Mouse (Mus musculus) MEL (cell line): ENCODE measurements around the gene Spata25. TPM values are rescaled to one million over a fixed set of nuclear protein-coding genes. Genes with fewer than 3 reads are reported as not detected.
A peak's percentile ranks its signal among the peaks of the same experiment; 100 is the strongest.

Experiments used
- DNase-seq: peaks from one replicate; pipeline ENCODE4 v3.0.0; 2011; ENCODE audit warnings: low read depth, low spot score
- H3K27ac ChIP-seq: 2 replicates; pipeline ENCODE4 v1.5.1; 2012; ENCODE audit warnings: low read depth, mild to moderate bottlenecking, control low read depth, low read length, moderate library complexity; ENCODE audit not compliant: control insufficient read depth
- H3K27me3 ChIP-seq, 2 experiments: fragments of 150-350 bp in 1 of 2; sonication (generic) in 1 of 2; 2 replicates each; pipeline ENCODE4 v1.6.1; 2012; ENCODE audit warnings: low read length in 2 of 2, mild to moderate bottlenecking in 2 of 2, improper control_type of control experiment in 1 of 2, moderate library complexity in 1 of 2; ENCODE audit not compliant: insufficient read depth in 2 of 2, control insufficient read depth in 1 of 2
- H3K36me3 ChIP-seq, 2 experiments: 2 replicates each; pipeline ENCODE4 v1.6.1; 2012 to 2014; ENCODE audit warnings: low read length in 2 of 2, improper control_type of control experiment in 1 of 2, inconsistent platforms in 1 of 2, mild to moderate bottlenecking in 1 of 2; ENCODE audit not compliant: insufficient read depth in 2 of 2, control insufficient read depth in 1 of 2
- H3K4me1 ChIP-seq, 2 experiments: fragments of 150-350 bp in 1 of 2; sonication (generic) in 1 of 2; 2 replicates each; pipeline ENCODE4 v1.6.1; 2012; ENCODE audit warnings: low read length in 2 of 2, improper control_type of control experiment in 1 of 2, mild to moderate bottlenecking in 1 of 2; ENCODE audit not compliant: insufficient read depth in 2 of 2, control insufficient read depth in 1 of 2
- H3K4me3 ChIP-seq, 2 experiments: fragments of 150-350 bp in 1 of 2; sonication (generic) in 1 of 2; 2 replicates each; pipeline ENCODE4 v1.5.1; 2012; ENCODE audit warnings: low read depth in 2 of 2, low read length in 2 of 2, mild to moderate bottlenecking in 2 of 2, moderate library complexity in 2 of 2, control low read depth in 1 of 2, improper control_type of control experiment in 1 of 2; ENCODE audit not compliant: control insufficient read depth in 1 of 2, insufficient read depth in 1 of 2
- H3K79me2 ChIP-seq: 2 replicates; pipeline ENCODE4 v1.6.1; 2012; ENCODE audit warnings: mild to moderate bottlenecking, low read length, moderate library complexity; ENCODE audit not compliant: control insufficient read depth, poor library complexity, insufficient read depth
- H3K9ac ChIP-seq: 2 replicates; pipeline ENCODE4 v1.6.1; 2012; ENCODE audit warnings: low read depth, mild to moderate bottlenecking, control low read depth, low read length, moderate library complexity; ENCODE audit not compliant: control insufficient read depth, poor library complexity, severe bottlenecking
- H3K9me3 ChIP-seq: fragments of 150-350 bp; sonication (generic); replicated peaks from 2 replicates; pipeline ENCODE4 v1.6.1; 2012; ENCODE audit warnings: mild to moderate bottlenecking, low read length, improper control_type of control experiment, moderate library complexity; ENCODE audit not compliant: insufficient read depth
- BHLHE40 ChIP-seq: IDR thresholded peaks from 2 replicates; pipeline ENCODE4 v1.6.1; 2012; ENCODE audit warnings: low read depth, mild to moderate bottlenecking, inconsistent platforms, low read length, improper control_type of control experiment, borderline replicate concordance
- CTCF ChIP-seq, 3 experiments: IDR thresholded peaks in 2 of 3; conservative IDR thresholded peaks in 1 of 3; 2 replicates each; pipeline ENCODE4 v1.5.1; 2011 to 2012; ENCODE audit warnings: low read length in 3 of 3, low read depth in 2 of 3, mild to moderate bottlenecking in 2 of 3, improper control_type of control experiment in 1 of 3, inconsistent platforms in 1 of 3, mixed read lengths in 1 of 3, moderate library complexity in 1 of 3; ENCODE audit not compliant: control insufficient read depth in 1 of 3, insufficient read depth in 1 of 3, poor library complexity in 1 of 3, severe bottlenecking in 1 of 3
- E2F4 ChIP-seq: IDR thresholded peaks from 2 replicates; pipeline ENCODE4 v1.6.1; 2011; ENCODE audit warnings: low read depth, low read length, improper control_type of control experiment, borderline replicate concordance
- EP300 ChIP-seq, 2 experiments: IDR thresholded peaks; 2 replicates each; pipeline ENCODE4 v1.6.1; 2011; ENCODE audit warnings: improper control_type of control experiment in 2 of 2, low read length in 2 of 2, low read depth in 1 of 2, mild to moderate bottlenecking in 1 of 2
- ETS1 ChIP-seq: IDR thresholded peaks from 2 replicates; pipeline ENCODE4 v1.6.1; 2012; ENCODE audit warnings: low read depth, mild to moderate bottlenecking, inconsistent platforms, low read length, improper control_type of control experiment, moderate library complexity
- GATA1 ChIP-seq: IDR thresholded peaks from 2 replicates; pipeline ENCODE4 v1.6.1; 2011; ENCODE audit warnings: low read depth, low read length, improper control_type of control experiment
- HCFC1 ChIP-seq: IDR thresholded peaks from 2 replicates; pipeline ENCODE4 v1.6.1; 2012; ENCODE audit warnings: low read depth, mild to moderate bottlenecking, inconsistent platforms, low read length, improper control_type of control experiment, moderate library complexity
- JUND ChIP-seq: IDR thresholded peaks from 2 replicates; pipeline ENCODE4 v1.6.1; 2011; ENCODE audit warnings: low read depth, mild to moderate bottlenecking, improper control_type of control experiment, low read length
- KAT2A ChIP-seq: conservative IDR thresholded peaks from 2 replicates; pipeline ENCODE4 v1.6.1; 2012; ENCODE audit warnings: low read depth, low read length, improper control_type of control experiment, inconsistent platforms
- MAFK ChIP-seq: IDR thresholded peaks from 2 replicates; pipeline ENCODE4 v1.6.1; 2011; ENCODE audit warnings: low read depth, mild to moderate bottlenecking, low read length, improper control_type of control experiment, borderline replicate concordance
- MXI1 ChIP-seq: IDR thresholded peaks from 2 replicates; pipeline ENCODE4 v1.6.1; 2011; ENCODE audit warnings: mild to moderate bottlenecking, low read depth, low read length, improper control_type of control experiment
- MYC ChIP-seq: IDR thresholded peaks from 2 replicates; pipeline ENCODE4 v1.6.1; 2011; ENCODE audit warnings: low read depth, mild to moderate bottlenecking, low read length, improper control_type of control experiment, moderate library complexity
- NRF1 ChIP-seq: IDR thresholded peaks from 2 replicates; pipeline ENCODE4 v1.6.1; 2014; ENCODE audit warnings: low read depth, mild to moderate bottlenecking, inconsistent platforms, low read length, improper control_type of control experiment, moderate library complexity; ENCODE audit not compliant: poor library complexity, insufficient read depth, severe bottlenecking
- POLR2AphosphoS5 ChIP-seq: IDR thresholded peaks from 2 replicates; pipeline ENCODE4 v1.6.1; 2012; ENCODE audit warnings: low read depth, borderline replicate concordance, mild to moderate bottlenecking, inconsistent platforms, low read length, moderate library complexity, mixed read lengths
- RAD21 ChIP-seq: IDR thresholded peaks from 2 replicates; pipeline ENCODE4 v1.6.1; 2011; ENCODE audit warnings: mild to moderate bottlenecking, low read depth, low read length, improper control_type of control experiment
- RCOR1 ChIP-seq: IDR thresholded peaks from 2 replicates; pipeline ENCODE4 v1.6.1; 2012; ENCODE audit warnings: low read depth, mild to moderate bottlenecking, inconsistent platforms, low read length, improper control_type of control experiment
- SIN3A ChIP-seq: IDR thresholded peaks from 2 replicates; pipeline ENCODE4 v1.6.1; 2012; ENCODE audit warnings: low read length, improper control_type of control experiment, inconsistent platforms
- SMC3 ChIP-seq: IDR thresholded peaks from 2 replicates; pipeline ENCODE4 v1.6.1; 2011; ENCODE audit warnings: low read depth, low read length, improper control_type of control experiment
- TAL1 ChIP-seq: IDR thresholded peaks from 2 replicates; pipeline ENCODE4 v1.6.1; 2012; ENCODE audit warnings: mild to moderate bottlenecking, inconsistent platforms, low read length, moderate library complexity, mixed read lengths
- TBP ChIP-seq: IDR thresholded peaks from 2 replicates; pipeline ENCODE4 v1.8.0; 2011; ENCODE audit warnings: low read depth, low read length, improper control_type of control experiment
- TCF12 ChIP-seq: IDR thresholded peaks from 2 replicates; pipeline ENCODE4 v1.6.1; 2014; ENCODE audit warnings: low read depth, mild to moderate bottlenecking, inconsistent platforms, low read length, improper control_type of control experiment, moderate library complexity
- USF1 ChIP-seq: IDR thresholded peaks from 2 replicates; pipeline ENCODE4 v1.6.1; 2014; ENCODE audit warnings: low read depth, mild to moderate bottlenecking, inconsistent platforms, low read length, improper control_type of control experiment, moderate library complexity
- USF2 ChIP-seq, 2 experiments: IDR thresholded peaks; 2 replicates each; pipeline ENCODE4 v1.6.1; 2011 to 2012; ENCODE audit warnings: improper control_type of control experiment in 2 of 2, low read length in 2 of 2, borderline replicate concordance in 1 of 2, inconsistent platforms in 1 of 2, low read depth in 1 of 2, mild to moderate bottlenecking in 1 of 2; ENCODE audit not compliant: insufficient read depth in 1 of 2
- ZC3H11A ChIP-seq: IDR thresholded peaks from 2 replicates; pipeline ENCODE4 v1.6.1; 2012; ENCODE audit warnings: low read depth, mild to moderate bottlenecking, inconsistent platforms, low read length, improper control_type of control experiment
- ZKSCAN1 ChIP-seq: IDR thresholded peaks from 2 replicates; pipeline ENCODE4 v1.6.1; 2012; ENCODE audit warnings: low read depth, mild to moderate bottlenecking, inconsistent platforms, low read length, improper control_type of control experiment, moderate library complexity
- polyA plus RNA-seq, 2 experiments: library from polyadenylated mRNA; stranded (reverse) in 1 of 2; unstranded in 1 of 2; fragments of >175 nt in 1 of 2; fragments of >200 nt in 1 of 2; gene quantifications; 2 replicates each; pipeline versions ENCODE4 v1.2.1 to v1.2.4; 2012; ENCODE audit warnings: low replicate concordance in 2 of 2, low read depth in 1 of 2; ENCODE audit not compliant: insufficient read length in 2 of 2, insufficient read depth in 1 of 2, missing spikeins in 1 of 2
- total RNA-seq: library from RNA; depleted of rRNA; stranded (reverse); fragments of 300-350 nt; gene quantifications from 2 replicates; pipeline ENCODE4 v1.2.3, GENCODE M21; 2012

Gene Spata25
- total and polyA plus RNA-seq, 3 experiments: 0.13 to 0.50 TPM; not detected in 1

- DNase-seq: no peak
- H3K4me3 ChIP-seq: peak overlapping the region; percentile 63 to 88
- peaks cover 3 to 9% of the 10 kb centered on the region in 2 experiments; a peak in 3 of 4 replicates for H3K4me1 ChIP-seq
- H3K27me3 ChIP-seq: no peaks in the 10 kb centered on the region
- no peaks in the 10 kb centered on the region for H3K9me3 ChIP-seq
- H3K27ac ChIP-seq: peak overlapping the region; percentile 13; the same call in 1 of the 2 replicates
- H3K36me3 ChIP-seq: peaks cover 0 to 5% of the 10 kb centered on the region in 2 experiments; a peak in 1 of 4 replicates
- H3K9ac ChIP-seq: peak overlapping the region; percentile 66
- no peaks in the 10 kb centered on the region; the same call in 1 of the 2 replicates for H3K79me2 ChIP-seq
- no peak for TF ChIP-seq NRF1
- peak in 1 of 2 experiments; percentile 13; a peak in 2 of 4 replicates for TF ChIP-seq EP300 (IDR thresholded peaks at IDR 0.05; ENCODE audit: low read depth in 1 of 2, low read length in 2 of 2)
- TF ChIP-seq TCF12: no peak
- TF ChIP-seq GATA1: 0 out of 2 replicates have a peak, but pooled peaks have one; percentile 9
- TF ChIP-seq TBP: peak; percentile 77; the same call in 1 of the 2 replicates
- no peak for TF ChIP-seq ZKSCAN1
- peak; percentile 38 for TF ChIP-seq TAL1
- no peak for TF ChIP-seq MXI1
- no peak for TF ChIP-seq USF2 (IDR thresholded peaks at IDR 0.05; ENCODE audit: borderline replicate concordance in 1 of 2, insufficient read depth in 1 of 2, low read depth in 1 of 2, low read length in 2 of 2)
- peak; percentile 85 for TF ChIP-seq RCOR1
- no peak for TF ChIP-seq KAT2A
- TF ChIP-seq BHLHE40: peak; percentile 24; the same call in 1 of the 2 replicates
Measured at GRCm38 (mm10) chr2:164784869-164785420, 43.4 kb downstream of the Spata25 start.

GRCm38 (mm10) chr2:164783926-164784581 is 44.3 kb downstream of the Spata25 start:
- no peak overlapping the region for H3K9ac ChIP-seq
- no peak overlapping the region for H3K27ac ChIP-seq
- peaks cover 0 to 5% of the 10 kb centered on the region in 2 experiments; a peak in 1 of 4 replicates for H3K36me3 ChIP-seq
- no peak overlapping the region for H3K4me3 ChIP-seq
- no peaks in the 10 kb centered on the region for H3K9me3 ChIP-seq
- H3K4me1 ChIP-seq: peaks cover 3 to 9% of the 10 kb centered on the region in 2 experiments; a peak in 3 of 4 replicates
- H3K79me2 ChIP-seq: no peaks in the 10 kb centered on the region; the same call in 1 of the 2 replicates
- DNase-seq: peak; percentile 82
- H3K27me3 ChIP-seq: no peaks in the 10 kb centered on the region
- TF ChIP-seq POLR2AphosphoS5 (no peak), HCFC1 (peak; percentile 45; the same call in 1 of the 2 replicates), JUND (peak; percentile 44; the same call in 1 of the 2 replicates), USF1 (no peak), SMC3 (peak; percentile 59), ETS1 (0 out of 2 replicates have a peak, but pooled peaks have one; percentile 6), SIN3A (peak; percentile 68), MYC (peak; percentile 51; the same call in 1 of the 2 replicates), RAD21 (peak; percentile 53), ZC3H11A (peak; percentile 47; the same call in 1 of the 2 replicates), MAFK (no peak), E2F4 (no peak), BHLHE40 (peak; percentile 21; the same call in 1 of the 2 replicates), MXI1 (0 out of 2 replicates have a peak, but pooled peaks have one; percentile 31), RCOR1 (no peak), TBP (no peak), CTCF (IDR thresholded peaks at IDR 0.05 in 2 of 3, conservative IDR thresholded peaks at IDR 0.05 in 1 of 3; ENCODE audit: control insufficient read depth in 1 of 3, insufficient read depth in 1 of 3, low read depth in 2 of 3, low read length in 3 of 3, poor library complexity in 1 of 3, severe bottlenecking in 1 of 3) (peak; percentile 45 to 71 (median 55))
